In genomic region chr2:154817788-154818187, GRCm38 (mm10) we compare ENCODE assay signal across 9 mouse cellular contexts. TPM values are rescaled to one million over a fixed set of nuclear protein-coding genes. Genes with fewer than 3 reads are reported as not detected.
DNase-seq lines count a peak whose midpoint lies in the region; ATAC-seq and TF ChIP-seq lines count a peak whose summit lies in the region.
"Had no signal": no experiment of that assay in that cellular context is flagged by ENCODE, and none has a peak within 500 bp of the region (broad histone marks: within the 10 kb centered on the region; RNA-seq: fewer than 3 reads in every experiment).

No protein-coding gene starts in this region.

- no peak overlapping the region for H3K4me2 ChIP-seq in midbrain, postnatal 0 days (ENCODE audit: low read depth, low read length, poor library complexity, severe bottlenecking)

- H3K36me3 ChIP-seq in midbrain, postnatal 0 days (ENCODE audit: insufficient read depth, low read length): no peaks in the 10 kb centered on the region

- peak; percentile 71 for TF ChIP-seq CTCF in midbrain, postnatal 0 days (IDR thresholded peaks at IDR 0.05)

- no peaks in the 10 kb centered on the region for H3K9me3 ChIP-seq in midbrain, postnatal 0 days (ENCODE audit: low read length)

- WGBS in midbrain, postnatal 0 days: 29% methylated on average over 1 of the region's 1 CpGs

- no peaks in the 10 kb centered on the region for H3K4me1 ChIP-seq in midbrain, postnatal 0 days (ENCODE audit: insufficient read depth, low read length)

- ATAC-seq in midbrain, postnatal 0 days (ENCODE audit: low FRiP score): no peak

- no peak overlapping the region for H3K9ac ChIP-seq in midbrain, postnatal 0 days (replicated peaks; ENCODE audit: low read length, poor library complexity, severe bottlenecking)

- no peak overlapping the region for H3K27ac ChIP-seq in midbrain, postnatal 0 days (ENCODE audit: low read depth, low read length)

- DNase-seq in gastrocnemius, adult 18-20 months (ENCODE audit: low spot score): peak; percentile 27
- DNase-seq in gastrocnemius, postnatal 25 days: no peak
- DNase-seq in A20 (ENCODE audit: low read depth, low spot score): peak; percentile 35
- peak; percentile 73 for DNase-seq in adrenal gland, postnatal 14 days
- DNase-seq in frontal cortex, postnatal 14 days (ENCODE audit: low spot score in 2 of 2): peak; percentile 13 to 26
- peak; percentile 23 for DNase-seq in left cerebral cortex, adult 11 months (ENCODE audit: low spot score)
- DNase-seq in midbrain, postnatal 0 days (ENCODE audit: low spot score): peak; percentile 54
- no peak for DNase-seq in urinary bladder, postnatal 10 days (ENCODE audit: low spot score)

- no peaks in the 10 kb centered on the region for H3K27me3 ChIP-seq in midbrain, postnatal 0 days (ENCODE audit: insufficient read depth, low read length)

- H3K4me3 ChIP-seq in midbrain, postnatal 0 days (ENCODE audit: low read depth, low read length): no peak overlapping the region

RNA-seq across cellular contexts. Expression of gene a, which starts 26.6 kb away (rescaled TPM):
- not detected for total RNA-seq in gastrocnemius, adult 18-20 months (2021)
- total RNA-seq in gastrocnemius, postnatal 25 days (2021): not detected
- total RNA-seq in adrenal gland, postnatal 14 days (2021): not detected in 2 replicates
- 5.9 TPM in 1 of 2 replicates, not detected in the other for total RNA-seq in midbrain, postnatal 0 days (2014; rRNA removed)
- 1.1 and 2.3 TPM in 2 replicates for polyA plus RNA-seq in midbrain, postnatal 0 days (2015; fragmentation: Nextera tagmentation; extraction: Ambion mirVana)
- total RNA-seq: adrenal gland, adult 18-20 months had no signal

RNA-seq across cellular contexts. Expression of gene Raly, which starts 26.9 kb away (rescaled TPM):
- 10 to 100 TPM; 54.4 to 59.5 TPM for total RNA-seq in gastrocnemius, adult 18-20 months (2021)
- 10 to 100 TPM; 64.6 to 69.4 TPM for total RNA-seq in gastrocnemius, postnatal 25 days (2021)
- 189 and 194 TPM in 2 replicates for total RNA-seq in adrenal gland, postnatal 14 days (2021)
- total RNA-seq in midbrain, postnatal 0 days (2014; rRNA removed): 132 and 160 TPM in 2 replicates
- polyA plus RNA-seq in midbrain, postnatal 0 days (2015; fragmentation: Nextera tagmentation; extraction: Ambion mirVana): 18.4 and 19.3 TPM in 2 replicates

RNA-seq across cellular contexts. Expression of gene Gm14214, which starts 48.0 kb away (rescaled TPM):
- not detected for total RNA-seq in gastrocnemius, adult 18-20 months (2021)
- total RNA-seq in gastrocnemius, postnatal 25 days (2021): not detected
- total RNA-seq in adrenal gland, postnatal 14 days (2021): not detected in 2 replicates
- total RNA-seq in midbrain, postnatal 0 days (2014; rRNA removed): not detected in 2 replicates
- not detected in 2 replicates for polyA plus RNA-seq in midbrain, postnatal 0 days (2015; fragmentation: Nextera tagmentation; extraction: Ambion mirVana)
- total RNA-seq: adrenal gland, adult 18-20 months had no signal

Comparison
In these comparisons a context has a peak if more than half of its experiments do, and no peak if none do; other contexts are left out.
1. DNase-seq: peak in gastrocnemius, adult 18-20 months (single experiment), A20 (single experiment), adrenal gland, postnatal 14 days (single experiment), frontal cortex, postnatal 14 days (2 of 2), left cerebral cortex, adult 11 months (single experiment) and midbrain, postnatal 0 days (single experiment); none in gastrocnemius, postnatal 25 days (single experiment) and urinary bladder, postnatal 10 days (single experiment).